Mouse (Mus musculus): ENCODE data around the gene Mcoln3. TPM values are rescaled to one million over a fixed set of nuclear protein-coding genes. Genes with fewer than 3 reads are reported as not detected.

The Mcoln3 gene
- polyA plus RNA-seq, 1 experiment from 2014 or later, result 3.9 TPM

DNA sequence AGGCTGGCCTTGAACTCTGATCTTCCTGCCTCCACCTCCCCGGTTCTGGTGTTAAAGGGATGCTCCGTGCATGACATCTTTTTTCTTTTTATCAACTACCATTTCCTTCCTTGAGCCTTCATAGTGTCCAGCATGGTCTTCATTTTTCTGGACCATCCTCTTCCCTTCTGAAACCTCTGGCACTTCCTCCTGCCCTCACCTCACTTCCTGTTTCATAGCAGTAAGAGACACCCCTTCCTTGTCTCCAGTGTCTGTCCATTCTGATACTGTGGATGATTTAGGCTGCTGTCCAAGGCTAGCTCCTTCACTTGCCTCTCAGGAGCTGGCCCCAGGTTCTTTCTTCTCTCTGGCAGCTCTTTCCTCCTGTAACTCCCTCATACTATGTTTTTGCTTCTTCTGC is 18.2 kb downstream of the Mcoln3 start:
- no peaks in the 10 kb centered on the region for H3K36me3 ChIP-seq
- no peak overlapping the region for H3K4me3 ChIP-seq
- WGBS, result 94% methylated on average over 2 of the region's 2 CpGs
- no peaks in the 10 kb centered on the region for H3K4me1 ChIP-seq
- H3K27ac ChIP-seq, result no peak overlapping the region
- no peak for ATAC-seq (ENCODE audit: insufficient number of reproducible peaks, insufficient read depth, low FRiP score, low TSS enrichment, low read depth)
- H3K9me3 ChIP-seq, result no peaks in the 10 kb centered on the region
- no peak overlapping the region for H3K4me2 ChIP-seq
- H3K27me3 ChIP-seq, result no peaks in the 10 kb centered on the region
- H3K9ac ChIP-seq, result no peak overlapping the region

DNA sequence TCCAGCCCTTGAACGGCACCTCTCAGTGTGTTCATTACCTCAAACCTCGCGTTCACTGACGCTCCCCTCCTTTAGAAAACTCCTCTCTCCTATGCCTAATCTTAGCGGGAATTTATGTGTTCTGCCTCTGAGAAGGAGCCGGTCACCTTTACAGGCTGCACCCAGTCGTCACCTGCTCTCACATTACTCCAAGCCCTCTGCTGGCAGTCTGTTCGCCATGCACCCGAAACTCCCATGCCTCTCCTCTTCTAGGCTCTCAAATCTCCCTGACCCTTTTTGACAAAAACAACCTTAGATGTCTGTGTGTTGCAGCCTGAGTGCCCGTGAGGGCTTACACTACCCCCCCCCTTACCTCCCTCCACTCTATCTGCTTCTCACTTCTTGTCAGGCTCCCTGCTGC is 19.2 kb downstream of the Mcoln3 start:
- Histone ChIP-seq H3K27me3 (no peaks in the 10 kb centered on the region), H3K4me2 (no peak overlapping the region), H3K4me1 (no peaks in the 10 kb centered on the region), H3K9me3 (no peaks in the 10 kb centered on the region), H3K27ac (no peak overlapping the region), H3K36me3 (no peaks in the 10 kb centered on the region), H3K9ac (no peak overlapping the region), H3K4me3 (no peak overlapping the region)
- ATAC-seq (ENCODE audit: insufficient number of reproducible peaks, insufficient read depth, low FRiP score, low TSS enrichment, low read depth), result no peak
- 45% methylated on average over 10 of the region's 10 CpGs for WGBS

DNA sequence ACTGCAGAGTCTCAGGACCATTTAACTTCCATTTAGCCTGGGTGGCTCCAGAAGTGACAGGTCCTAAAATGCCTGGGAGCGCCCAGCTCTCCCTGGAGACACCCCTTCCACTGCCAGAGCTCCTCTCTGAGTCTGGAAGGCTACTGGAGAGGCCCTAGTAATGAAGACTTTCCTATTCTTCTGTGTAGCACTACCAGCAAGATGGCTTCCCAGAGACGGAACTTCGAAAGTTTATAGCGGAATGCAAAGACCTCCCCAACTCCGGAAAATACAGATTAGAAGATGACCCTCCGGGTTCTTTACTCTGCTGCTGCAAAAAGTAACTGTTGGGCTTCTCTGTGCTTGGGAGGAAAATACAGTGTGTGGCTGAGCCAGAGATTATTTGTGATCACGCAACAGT is 23.0 kb downstream of the Mcoln3 start:
- Histone ChIP-seq H3K4me1 (no peaks in the 10 kb centered on the region), H3K4me2 (no peak overlapping the region), H3K27me3 (no peaks in the 10 kb centered on the region), H3K4me3 (no peak overlapping the region), H3K9ac (no peak overlapping the region), H3K9me3 (no peaks in the 10 kb centered on the region), H3K36me3 (no peaks in the 10 kb centered on the region), H3K27ac (no peak overlapping the region)
- 92% methylated on average over 7 of the region's 7 CpGs for WGBS
- ATAC-seq (ENCODE audit: insufficient number of reproducible peaks, insufficient read depth, low FRiP score, low TSS enrichment, low read depth), result no peak

DNA sequence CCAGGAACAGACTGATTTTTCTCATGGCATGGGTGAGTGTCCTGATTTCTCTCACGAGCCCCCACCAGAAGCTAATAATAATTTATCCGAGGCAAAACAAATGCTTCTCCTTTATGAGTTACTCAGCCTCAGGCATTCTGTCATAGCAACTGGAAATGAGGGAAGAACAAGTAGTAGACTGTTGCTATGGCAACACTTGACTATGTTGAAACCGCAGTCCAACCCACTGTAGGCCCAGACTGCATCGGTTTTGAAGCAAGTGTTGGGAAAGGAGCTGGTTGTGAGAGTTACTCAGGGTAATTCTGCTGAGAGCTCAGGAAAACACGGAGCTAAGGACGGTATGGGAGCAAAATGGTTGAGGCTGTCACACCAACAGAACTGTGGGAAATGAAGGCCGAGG is 25.3 kb downstream of the Mcoln3 start:
- Histone ChIP-seq H3K27me3 (peaks cover 12% of the 10 kb centered on the region), H3K36me3 (no peaks in the 10 kb centered on the region), H3K27ac (no peak overlapping the region), H3K4me3 (no peak overlapping the region), H3K4me2 (no peak overlapping the region), H3K4me1 (no peaks in the 10 kb centered on the region), H3K9me3 (no peaks in the 10 kb centered on the region), H3K9ac (no peak overlapping the region)
- WGBS, result 86% methylated on average over 7 of the region's 7 CpGs
- ATAC-seq (ENCODE audit: insufficient number of reproducible peaks, insufficient read depth, low FRiP score, low TSS enrichment, low read depth), result no peak

DNA sequence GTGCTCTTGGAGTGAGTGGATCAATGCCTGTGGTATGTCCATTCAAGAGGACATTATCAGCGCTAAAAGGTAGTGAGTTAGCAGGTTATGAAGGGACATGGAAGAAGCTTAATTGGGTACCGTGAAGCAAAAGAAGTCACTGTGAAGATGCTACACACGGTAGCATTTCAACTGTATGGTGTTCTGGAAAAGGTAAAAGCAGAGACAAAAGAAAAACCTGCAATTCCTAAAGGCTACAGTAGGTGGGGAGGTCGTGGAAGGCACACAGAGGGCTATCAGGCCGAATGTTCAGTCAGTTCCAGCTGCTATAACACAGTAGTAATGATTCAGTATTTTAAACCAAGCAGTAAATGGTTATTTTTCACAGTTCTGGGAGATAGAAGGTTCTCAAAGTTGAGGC is 28.3 kb downstream of the Mcoln3 start:
- Histone ChIP-seq H3K4me2 (no peak overlapping the region), H3K27ac (no peak overlapping the region), H3K9me3 (no peaks in the 10 kb centered on the region), H3K4me3 (no peak overlapping the region), H3K36me3 (no peaks in the 10 kb centered on the region), H3K9ac (no peak overlapping the region), H3K4me1 (peaks cover 9% of the 10 kb centered on the region), H3K27me3 (peaks cover 38% of the 10 kb centered on the region)
- WGBS, result 54% methylated on average over 5 of the region's 5 CpGs
- ATAC-seq (ENCODE audit: insufficient number of reproducible peaks, insufficient read depth, low FRiP score, low TSS enrichment, low read depth), result no peak

DNA sequence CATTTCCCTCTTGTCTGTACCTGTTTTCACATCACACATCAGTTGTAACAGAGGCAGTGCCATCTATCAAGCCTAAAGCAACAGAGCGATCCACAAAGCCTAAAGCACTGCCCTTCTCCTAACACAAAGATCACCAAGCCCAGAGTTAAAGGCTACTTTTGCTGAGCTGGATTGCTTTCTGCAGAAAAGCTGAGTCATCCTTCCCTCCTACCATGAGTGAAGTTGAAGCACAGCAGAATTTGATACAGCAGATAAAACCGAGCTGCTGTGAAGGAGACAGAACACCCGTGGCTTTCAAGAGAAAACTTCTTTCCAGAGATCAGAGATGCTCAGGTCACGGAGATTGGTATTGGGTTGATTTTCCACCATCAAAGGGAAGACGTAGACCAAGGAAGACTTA is 28.9 kb downstream of the Mcoln3 start:
- Histone ChIP-seq H3K27me3 (peaks cover 45% of the 10 kb centered on the region), H3K27ac (no peak overlapping the region), H3K9ac (no peak overlapping the region), H3K9me3 (no peaks in the 10 kb centered on the region), H3K4me3 (no peak overlapping the region), H3K4me1 (peaks cover 13% of the 10 kb centered on the region), H3K4me2 (no peak overlapping the region), H3K36me3 (no peaks in the 10 kb centered on the region)
- no peak for ATAC-seq (ENCODE audit: insufficient number of reproducible peaks, insufficient read depth, low FRiP score, low TSS enrichment, low read depth)
- 54% methylated on average over 5 of the region's 5 CpGs for WGBS

DNA sequence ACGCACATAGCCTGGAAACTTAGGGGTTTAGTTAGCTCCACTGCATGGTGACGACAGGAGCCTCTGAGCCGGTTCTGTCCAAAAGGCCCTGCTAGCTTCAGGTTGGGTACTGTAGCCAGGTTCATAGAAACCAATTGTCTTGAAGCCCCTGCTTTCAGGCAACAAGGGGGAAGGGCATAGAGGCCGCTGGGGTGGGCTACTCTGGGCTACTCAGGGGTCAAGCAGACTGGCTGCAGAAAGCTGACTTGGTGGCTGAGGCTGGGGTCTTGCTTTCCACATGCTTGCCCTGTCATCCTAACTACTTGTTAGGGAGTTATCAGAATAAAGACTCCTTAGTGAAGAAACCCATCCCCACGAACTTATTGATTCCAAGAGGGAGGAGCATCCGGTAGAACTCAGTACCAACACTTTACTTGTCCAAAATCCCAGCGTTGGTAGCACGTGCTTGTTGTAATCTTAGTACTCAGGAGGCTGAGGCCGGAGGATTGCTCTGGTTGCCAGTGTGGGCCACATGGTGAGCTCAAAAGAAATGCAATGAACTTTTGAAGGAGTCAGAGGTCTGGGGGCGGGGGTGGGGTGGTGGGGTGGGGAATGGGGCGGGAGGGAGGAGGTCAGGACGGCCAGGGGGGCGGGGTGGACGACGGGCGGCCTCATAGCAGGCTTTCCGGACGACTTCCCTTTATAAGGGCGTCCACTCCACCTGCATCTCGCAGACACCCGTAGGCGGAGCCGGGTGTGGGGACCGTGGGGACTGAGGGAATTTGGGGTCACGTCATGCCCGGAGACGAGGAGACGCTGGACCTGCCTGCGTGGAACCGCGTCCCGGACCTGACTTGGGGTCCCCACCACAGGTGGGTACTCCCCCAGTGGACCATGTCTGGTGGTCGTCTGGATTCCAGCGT is 32.2 kb downstream of the Mcoln3 start, which contains the start of gene Mcoln2:
Mcoln2 (plus strand) TSS at position 678 of the 902 bp plus-strand sequence.
- Histone ChIP-seq H3K9ac (peak within 1 kb of the TSS; percentile 57; the same call in 1 of the 2 replicates), H3K4me1 (peaks cover 22% of the 10 kb centered on the region), H3K4me2 (peak within 1 kb of the TSS; percentile 91), H3K27ac (no peak within 1 kb of the TSS), H3K9me3 (no peaks in the 10 kb centered on the region), H3K36me3 (no peaks in the 10 kb centered on the region), H3K4me3 (peak within 1 kb of the TSS; percentile 46), H3K27me3 (peaks cover 67% of the 10 kb centered on the region)
- WGBS, result 14% methylated on average over 29 of the region's 34 CpGs
- ATAC-seq (ENCODE audit: insufficient number of reproducible peaks, insufficient read depth, low FRiP score, low TSS enrichment, low read depth), result no peak; the same call in 1 of the 2 replicates

DNA sequence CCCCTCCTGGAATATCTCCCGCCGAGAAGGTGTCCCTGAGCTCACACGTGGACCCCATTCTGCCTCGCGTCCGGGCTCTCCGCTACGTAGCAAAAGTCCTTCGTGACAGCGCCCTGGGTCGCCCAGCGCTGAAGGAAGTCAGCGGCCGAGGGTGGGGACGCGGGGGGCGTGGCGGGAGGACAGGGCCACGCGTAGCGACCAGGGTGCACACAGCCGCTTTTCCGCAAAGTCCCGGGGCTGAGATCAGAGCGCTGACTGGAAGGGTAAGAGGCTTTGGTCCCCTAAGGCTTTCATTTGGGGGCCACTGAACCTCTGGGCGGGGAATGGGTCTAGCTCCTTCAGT is 32.8 kb downstream of the Mcoln3 start:
- H3K4me2 ChIP-seq, result peak overlapping the region; percentile 91
- ATAC-seq (ENCODE audit: insufficient number of reproducible peaks, insufficient read depth, low FRiP score, low TSS enrichment, low read depth), result no peak
- peaks cover 26% of the 10 kb centered on the region for H3K4me1 ChIP-seq
- no peaks in the 10 kb centered on the region for H3K36me3 ChIP-seq
- peak overlapping the region; percentile 57; the same call in 1 of the 2 replicates for H3K9ac ChIP-seq
- H3K9me3 ChIP-seq, result no peaks in the 10 kb centered on the region
- WGBS, result under 1% methylated on average over 26 of the region's 26 CpGs
- H3K27ac ChIP-seq, result no peak overlapping the region
- H3K27me3 ChIP-seq, result peaks cover 73% of the 10 kb centered on the region
- peak overlapping the region; percentile 46 for H3K4me3 ChIP-seq

DNA sequence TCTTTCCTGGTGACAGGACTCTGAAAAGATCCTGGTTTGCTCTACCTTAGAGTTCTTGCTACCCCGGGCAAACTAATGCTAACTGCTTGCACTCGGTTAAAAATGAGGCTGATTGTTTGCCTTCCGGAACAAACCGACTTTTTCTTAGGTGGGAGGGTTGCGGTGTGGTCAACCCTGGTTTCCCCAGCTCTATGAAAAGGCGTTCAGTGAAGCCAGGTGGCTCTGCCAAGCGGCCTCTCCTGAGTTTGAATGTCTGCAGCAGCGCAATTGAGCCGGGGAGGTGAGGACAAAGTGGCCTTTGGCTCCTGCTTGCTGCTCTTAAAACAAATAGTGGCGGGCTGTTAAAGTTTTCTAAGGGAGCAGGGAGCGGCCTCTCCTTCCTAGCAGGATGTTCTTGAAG is 33.3 kb downstream of the Mcoln3 start:
- Histone ChIP-seq H3K4me1 (peaks cover 26% of the 10 kb centered on the region), H3K4me3 (peak overlapping the region; percentile 46), H3K9me3 (no peaks in the 10 kb centered on the region), H3K27me3 (peaks cover 72% of the 10 kb centered on the region), H3K36me3 (no peaks in the 10 kb centered on the region), H3K4me2 (peak overlapping the region; percentile 91), H3K27ac (no peak overlapping the region), H3K9ac (no peak overlapping the region)
- ATAC-seq (ENCODE audit: insufficient number of reproducible peaks, insufficient read depth, low FRiP score, low TSS enrichment, low read depth), result no peak
- WGBS, result 20% methylated on average over 11 of the region's 11 CpGs

DNA sequence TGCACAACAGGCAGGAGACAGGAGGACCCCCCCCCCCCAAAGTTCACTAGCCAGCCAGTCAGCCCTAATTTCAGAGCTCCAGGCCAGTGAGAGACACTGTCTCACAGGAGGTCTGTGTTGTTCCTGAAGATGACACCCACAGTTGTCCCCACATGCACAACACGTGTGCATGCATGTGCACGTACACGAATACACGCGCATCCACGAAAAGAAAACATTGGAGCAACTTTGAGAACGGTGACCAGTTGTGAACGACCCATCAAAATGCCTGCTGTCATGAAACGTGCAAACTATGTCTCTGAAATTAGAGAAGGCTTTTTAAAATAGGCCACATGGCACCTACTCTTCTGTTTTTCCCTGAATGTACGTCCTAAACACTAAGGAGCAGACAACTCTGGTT is 34.1 kb downstream of the Mcoln3 start:
- WGBS, result 83% methylated on average over 10 of the region's 10 CpGs
- no peak for ATAC-seq (ENCODE audit: insufficient number of reproducible peaks, insufficient read depth, low FRiP score, low TSS enrichment, low read depth)
- Histone ChIP-seq H3K27me3 (peaks cover 78% of the 10 kb centered on the region), H3K27ac (no peak overlapping the region), H3K4me1 (peaks cover 26% of the 10 kb centered on the region), H3K9me3 (no peaks in the 10 kb centered on the region), H3K9ac (no peak overlapping the region), H3K36me3 (no peaks in the 10 kb centered on the region), H3K4me2 (no peak overlapping the region), H3K4me3 (no peak overlapping the region)

DNA sequence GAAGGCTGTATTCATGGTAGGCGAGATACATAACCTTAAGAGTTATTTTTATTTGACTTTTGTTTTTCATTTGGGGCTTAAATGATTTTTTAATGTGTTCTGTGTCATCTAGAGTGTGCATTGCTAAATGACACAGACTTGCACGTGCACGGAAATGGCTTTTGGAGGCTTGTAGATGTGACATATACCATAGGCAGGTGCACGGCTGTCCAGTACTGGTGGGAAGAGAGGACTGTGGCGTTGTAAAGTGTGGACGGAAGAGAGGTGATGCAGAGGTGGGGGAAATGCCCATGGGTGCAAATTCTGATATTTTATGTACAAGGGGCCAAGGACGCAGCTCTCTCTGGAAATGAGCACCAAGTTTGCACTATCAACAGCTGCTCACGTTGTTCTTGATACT is 34.5 kb downstream of the Mcoln3 start:
- no peak overlapping the region for H3K9ac ChIP-seq
- H3K27me3 ChIP-seq, result peaks cover 80% of the 10 kb centered on the region
- WGBS, result 88% methylated on average over 8 of the region's 8 CpGs
- H3K27ac ChIP-seq, result no peak overlapping the region
- H3K9me3 ChIP-seq, result no peaks in the 10 kb centered on the region
- no peak overlapping the region for H3K4me3 ChIP-seq
- no peaks in the 10 kb centered on the region for H3K36me3 ChIP-seq
- peaks cover 26% of the 10 kb centered on the region for H3K4me1 ChIP-seq
- no peak for ATAC-seq (ENCODE audit: insufficient number of reproducible peaks, insufficient read depth, low FRiP score, low TSS enrichment, low read depth)
- no peak overlapping the region for H3K4me2 ChIP-seq

DNA sequence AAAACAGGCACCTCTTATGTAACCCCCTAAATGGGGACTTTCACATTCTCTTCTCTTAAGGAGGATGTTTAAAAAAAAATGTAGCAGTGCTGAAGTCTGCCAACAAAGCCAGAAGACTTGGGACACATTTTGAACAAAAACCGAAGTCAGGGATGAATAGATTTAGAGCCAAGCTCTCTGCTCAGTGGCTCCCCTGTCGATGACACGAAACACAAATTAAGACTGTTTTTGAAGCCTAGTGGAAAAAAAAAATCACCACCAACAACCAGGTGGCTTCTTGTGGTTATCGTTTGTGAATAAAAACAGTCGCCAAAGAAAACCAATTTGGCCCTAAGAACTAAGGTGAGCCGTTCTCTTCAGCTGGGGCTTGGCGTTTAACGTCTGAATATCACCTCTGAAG is 35.1 kb downstream of the Mcoln3 start:
- H3K4me3 ChIP-seq, result no peak overlapping the region
- 76% methylated on average over 8 of the region's 8 CpGs for WGBS
- no peaks in the 10 kb centered on the region for H3K9me3 ChIP-seq
- H3K9ac ChIP-seq, result no peak overlapping the region
- no peak overlapping the region for H3K4me2 ChIP-seq
- ATAC-seq (ENCODE audit: insufficient number of reproducible peaks, insufficient read depth, low FRiP score, low TSS enrichment, low read depth), result no peak
- peaks cover 26% of the 10 kb centered on the region for H3K4me1 ChIP-seq
- H3K36me3 ChIP-seq, result no peaks in the 10 kb centered on the region
- no peak overlapping the region for H3K27ac ChIP-seq
- peaks cover 81% of the 10 kb centered on the region for H3K27me3 ChIP-seq

Measured in embryonic facial prominence, embryonic 13.5 days (tissue).